Mouse (Mus musculus): ENCODE measurements around the gene Magi3. TPM values are rescaled to one million over a fixed set of nuclear protein-coding genes. Genes with fewer than 3 reads are reported as not detected.
A peak's percentile ranks its signal among the peaks of the same experiment; 100 is the strongest.

Gene Magi3
- polyA plus RNA-seq, 1 experiment from 2014 or later = 4.7 TPM

DNA sequence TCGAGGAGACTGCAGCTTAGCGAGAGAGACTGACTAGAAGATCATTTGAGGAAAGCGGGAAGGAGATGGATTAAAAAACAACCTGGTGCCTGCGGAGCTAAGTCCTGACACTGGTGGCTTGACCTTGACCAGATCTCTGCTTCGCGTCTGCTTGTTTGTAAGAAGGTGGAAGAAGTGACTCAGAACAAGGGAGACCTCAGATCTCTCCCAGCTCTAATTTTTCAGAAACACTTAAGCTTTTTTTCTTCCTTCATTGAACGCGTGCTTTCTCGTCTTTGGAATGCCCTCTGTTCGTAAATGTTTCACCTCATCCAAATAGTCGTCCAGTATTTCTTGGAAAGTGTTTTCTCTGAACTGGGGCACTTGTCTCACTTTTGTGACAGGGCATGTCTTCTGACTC lies 982 bp upstream of the Magi3 start:
- peaks cover 4% of the 10 kb centered on the region for H3K4me1 ChIP-seq (ENCODE audit: control insufficient read depth, insufficient read depth, low read depth, low read length)
- H3K4me2 ChIP-seq (ENCODE audit: low read length) = peak overlapping the region; percentile 66
- no peak for ATAC-seq
- no peaks in the 10 kb centered on the region for H3K36me3 ChIP-seq (ENCODE audit: control insufficient read depth, insufficient read depth, low read length)
- H3K4me3 ChIP-seq (ENCODE audit: low read length) = peak overlapping the region; percentile 90
- no peaks in the 10 kb centered on the region for H3K27me3 ChIP-seq (replicated peaks; ENCODE audit: control insufficient read depth, insufficient read depth, low read length)
- H3K9ac ChIP-seq (ENCODE audit: low read depth, low read length) = peak overlapping the region; percentile 58; the same call in 1 of the 2 replicates
- no peaks in the 10 kb centered on the region for H3K9me3 ChIP-seq (ENCODE audit: control insufficient read depth, low read length)
- 12% methylated on average over 11 of the region's 11 CpGs for WGBS
- peak overlapping the region; percentile 46 for H3K27ac ChIP-seq (ENCODE audit: low read depth, low read length)

GRCm38 (mm10) chr3:104219531-104220294 lies 461 bp downstream of the Magi3 start:
- H3K9me3 ChIP-seq (ENCODE audit: control insufficient read depth, low read length) = no peaks in the 10 kb centered on the region
- peaks cover 4% of the 10 kb centered on the region for H3K4me1 ChIP-seq (ENCODE audit: control insufficient read depth, insufficient read depth, low read depth, low read length)
- no peak; the same call in 1 of the 2 replicates for ATAC-seq
- peak overlapping the region; percentile 95 for H3K9ac ChIP-seq (ENCODE audit: low read depth, low read length)
- under 1% methylated on average over 79 of the region's 107 CpGs for WGBS
- H3K4me3 ChIP-seq (ENCODE audit: low read length) = peak overlapping the region; percentile 90
- H3K4me2 ChIP-seq (ENCODE audit: low read length) = peak overlapping the region; percentile 55
- H3K27me3 ChIP-seq (replicated peaks; ENCODE audit: control insufficient read depth, insufficient read depth, low read length) = no peaks in the 10 kb centered on the region
- H3K36me3 ChIP-seq (ENCODE audit: control insufficient read depth, insufficient read depth, low read length) = no peaks in the 10 kb centered on the region
- peak overlapping the region; percentile 97 for H3K27ac ChIP-seq (ENCODE audit: low read depth, low read length)

DNA sequence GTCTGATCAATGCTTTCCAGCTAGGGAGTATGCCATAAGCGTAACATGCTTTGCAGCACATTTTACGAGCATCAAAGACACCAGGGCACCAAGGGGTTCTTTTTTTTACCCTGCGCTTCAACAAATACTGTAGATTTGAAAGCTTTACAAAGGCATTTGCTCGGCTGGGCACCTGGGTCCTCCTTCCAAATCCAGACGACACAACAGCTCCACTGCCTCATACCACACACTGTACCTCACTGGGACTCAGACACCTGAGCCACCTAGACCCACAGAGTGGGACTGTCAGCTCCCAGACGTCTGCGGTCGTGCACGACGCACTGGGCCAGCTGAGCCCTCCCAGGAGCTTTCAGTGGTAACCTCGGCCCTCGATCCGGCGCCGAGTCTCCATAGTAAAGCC lies 1.2 kb downstream of the Magi3 start:
- H3K4me2 ChIP-seq (ENCODE audit: low read length) = peak overlapping the region; percentile 55
- H3K27ac ChIP-seq (ENCODE audit: low read depth, low read length) = no peak overlapping the region
- H3K4me1 ChIP-seq (ENCODE audit: control insufficient read depth, insufficient read depth, low read depth, low read length) = peaks cover 4% of the 10 kb centered on the region
- no peak for ATAC-seq
- H3K9ac ChIP-seq (ENCODE audit: low read depth, low read length) = peak overlapping the region; percentile 95
- H3K9me3 ChIP-seq (ENCODE audit: control insufficient read depth, low read length) = no peaks in the 10 kb centered on the region
- peak overlapping the region; percentile 90 for H3K4me3 ChIP-seq (ENCODE audit: low read length)
- no peaks in the 10 kb centered on the region for H3K36me3 ChIP-seq (ENCODE audit: control insufficient read depth, insufficient read depth, low read length)
- no peaks in the 10 kb centered on the region for H3K27me3 ChIP-seq (replicated peaks; ENCODE audit: control insufficient read depth, insufficient read depth, low read length)
- under 1% methylated on average over 15 of the region's 15 CpGs for WGBS

- Histone ChIP-seq H3K4me1 (ENCODE audit: control insufficient read depth, insufficient read depth, low read depth, low read length) (no peaks in the 10 kb centered on the region), H3K9ac (ENCODE audit: low read depth, low read length) (no peak overlapping the region), H3K9me3 (ENCODE audit: control insufficient read depth, low read length) (no peaks in the 10 kb centered on the region), H3K4me2 (ENCODE audit: low read length) (no peak overlapping the region), H3K27ac (ENCODE audit: low read depth, low read length) (no peak overlapping the region), H3K4me3 (ENCODE audit: low read length) (no peak overlapping the region), H3K27me3 (replicated peaks; ENCODE audit: control insufficient read depth, insufficient read depth, low read length) (no peaks in the 10 kb centered on the region), H3K36me3 (ENCODE audit: control insufficient read depth, insufficient read depth, low read length) (no peaks in the 10 kb centered on the region)
- WGBS = 96% methylated on average over 2 of the region's 2 CpGs
- no peak for ATAC-seq
These were observed 30.4 kb downstream of the Magi3 start for GRCm38 (mm10) chr3:104189823-104190222.

GRCm38 (mm10) chr3:104189234-104189633 lies 30.9 kb downstream of the Magi3 start:
- 97% methylated on average over 1 of the region's 1 CpGs for WGBS

DNA sequence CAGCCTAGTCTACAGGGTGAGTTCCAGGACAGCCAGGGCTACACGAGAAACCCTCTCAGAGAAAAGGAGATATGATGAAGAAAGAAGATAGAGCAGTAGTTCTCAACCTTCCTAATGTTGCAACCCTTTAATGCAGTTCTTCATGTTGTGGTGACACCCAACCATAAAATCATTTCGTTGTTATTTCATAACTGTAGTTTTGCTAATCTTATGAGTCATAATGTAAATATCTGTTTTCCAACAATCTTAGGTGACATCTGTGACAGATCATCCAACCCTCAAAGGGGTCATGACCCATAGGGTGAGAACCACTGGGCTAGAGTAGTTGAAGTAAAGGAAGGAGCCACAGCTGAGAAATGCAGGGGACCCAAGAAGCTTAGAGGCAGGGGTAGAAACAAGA lies 35.9 kb downstream of the Magi3 start:
- no peaks in the 10 kb centered on the region for H3K36me3 ChIP-seq (ENCODE audit: control insufficient read depth, insufficient read depth, low read length)
- H3K4me3 ChIP-seq (ENCODE audit: low read length) = no peak overlapping the region
- no peaks in the 10 kb centered on the region for H3K27me3 ChIP-seq (replicated peaks; ENCODE audit: control insufficient read depth, insufficient read depth, low read length)
- WGBS = 96% methylated on average over 2 of the region's 2 CpGs
- H3K9me3 ChIP-seq (ENCODE audit: control insufficient read depth, low read length) = no peaks in the 10 kb centered on the region
- no peak overlapping the region for H3K27ac ChIP-seq (ENCODE audit: low read depth, low read length)
- no peak overlapping the region for H3K9ac ChIP-seq (ENCODE audit: low read depth, low read length)
- no peaks in the 10 kb centered on the region for H3K4me1 ChIP-seq (ENCODE audit: control insufficient read depth, insufficient read depth, low read depth, low read length)
- ATAC-seq = no peak
- H3K4me2 ChIP-seq (ENCODE audit: low read length) = no peak overlapping the region

More at GRCm38 (mm10) chr3:104189234-104189633, 30.9 kb downstream of the Magi3 start:
- Histone ChIP-seq H3K4me3 (ENCODE audit: low read length) (no peak overlapping the region), H3K4me1 (ENCODE audit: control insufficient read depth, insufficient read depth, low read depth, low read length) (no peaks in the 10 kb centered on the region), H3K9ac (ENCODE audit: low read depth, low read length) (no peak overlapping the region), H3K27ac (ENCODE audit: low read depth, low read length) (no peak overlapping the region), H3K4me2 (ENCODE audit: low read length) (no peak overlapping the region), H3K27me3 (replicated peaks; ENCODE audit: control insufficient read depth, insufficient read depth, low read length) (no peaks in the 10 kb centered on the region), H3K9me3 (ENCODE audit: control insufficient read depth, low read length) (no peaks in the 10 kb centered on the region), H3K36me3 (ENCODE audit: control insufficient read depth, insufficient read depth, low read length) (no peaks in the 10 kb centered on the region)
- ATAC-seq = no peak

- Histone ChIP-seq H3K4me2 (ENCODE audit: low read length) (no peak overlapping the region), H3K4me3 (ENCODE audit: low read length) (no peak overlapping the region), H3K9ac (ENCODE audit: low read depth, low read length) (no peak overlapping the region), H3K27ac (ENCODE audit: low read depth, low read length) (no peak overlapping the region), H3K9me3 (ENCODE audit: control insufficient read depth, low read length) (no peaks in the 10 kb centered on the region), H3K36me3 (ENCODE audit: control insufficient read depth, insufficient read depth, low read length) (no peaks in the 10 kb centered on the region; the same call in 1 of the 2 replicates), H3K4me1 (ENCODE audit: control insufficient read depth, insufficient read depth, low read depth, low read length) (no peaks in the 10 kb centered on the region), H3K27me3 (replicated peaks; ENCODE audit: control insufficient read depth, insufficient read depth, low read length) (no peaks in the 10 kb centered on the region)
- WGBS = 88% methylated on average over 2 of the region's 2 CpGs
- no peak for ATAC-seq
These were observed 36.5 kb downstream of the Magi3 start for GRCm38 (mm10) chr3:104183656-104184055.

DNA sequence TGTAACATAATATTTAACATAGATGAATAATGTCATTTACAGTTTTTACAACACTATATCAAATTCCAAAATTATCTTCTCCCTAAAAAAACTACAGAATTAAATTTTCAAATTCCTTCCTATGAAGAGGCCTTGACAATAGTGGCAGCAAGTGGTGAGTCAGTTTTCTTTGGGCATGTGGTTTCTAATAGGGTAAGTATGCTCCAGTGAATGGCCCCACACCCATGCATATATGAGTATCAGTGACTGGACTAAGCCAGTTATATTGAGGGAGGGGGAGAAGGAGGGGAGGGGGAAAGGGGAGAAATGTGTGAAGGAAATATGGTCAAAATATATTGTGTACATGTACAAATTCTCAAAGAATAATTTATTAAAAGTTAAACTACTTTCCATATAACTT lies 37.5 kb downstream of the Magi3 start:
- Histone ChIP-seq H3K9me3 (ENCODE audit: control insufficient read depth, low read length) (no peaks in the 10 kb centered on the region), H3K4me3 (ENCODE audit: low read length) (no peak overlapping the region), H3K36me3 (ENCODE audit: control insufficient read depth, insufficient read depth, low read length) (no peaks in the 10 kb centered on the region; the same call in 1 of the 2 replicates), H3K4me1 (ENCODE audit: control insufficient read depth, insufficient read depth, low read depth, low read length) (no peaks in the 10 kb centered on the region), H3K27me3 (replicated peaks; ENCODE audit: control insufficient read depth, insufficient read depth, low read length) (no peaks in the 10 kb centered on the region), H3K4me2 (ENCODE audit: low read length) (no peak overlapping the region), H3K27ac (ENCODE audit: low read depth, low read length) (no peak overlapping the region), H3K9ac (ENCODE audit: low read depth, low read length) (no peak overlapping the region)
- no peak for ATAC-seq

DNA sequence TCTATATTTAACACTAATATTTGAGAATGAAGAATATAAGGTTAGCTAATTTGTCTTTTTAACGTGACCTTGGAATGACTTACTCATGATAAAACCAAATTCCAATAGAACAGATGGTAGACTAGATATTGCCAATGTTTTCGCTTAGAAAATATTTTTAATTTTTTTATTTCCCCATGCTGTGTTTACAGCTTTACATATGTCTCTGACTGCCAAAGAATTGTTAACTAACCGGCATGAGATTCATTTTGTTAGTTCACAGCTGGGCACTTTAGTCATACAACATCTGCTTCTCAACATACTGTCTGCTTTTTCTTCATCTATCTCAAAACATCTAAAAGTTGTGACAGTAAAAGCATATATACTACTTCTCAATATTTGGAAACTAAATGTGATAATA lies 58.8 kb downstream of the Magi3 start:
- no peak for ATAC-seq
- H3K27me3 ChIP-seq (replicated peaks; ENCODE audit: control insufficient read depth, insufficient read depth, low read length) = no peaks in the 10 kb centered on the region
- H3K4me1 ChIP-seq (ENCODE audit: control insufficient read depth, insufficient read depth, low read depth, low read length) = no peaks in the 10 kb centered on the region
- no peak overlapping the region for H3K9ac ChIP-seq (ENCODE audit: low read depth, low read length)
- H3K9me3 ChIP-seq (ENCODE audit: control insufficient read depth, low read length) = no peaks in the 10 kb centered on the region
- no peak overlapping the region for H3K4me3 ChIP-seq (ENCODE audit: low read length)
- WGBS = 77% methylated on average over 3 of the region's 3 CpGs
- no peak overlapping the region for H3K27ac ChIP-seq (ENCODE audit: low read depth, low read length)
- no peak overlapping the region for H3K4me2 ChIP-seq (ENCODE audit: low read length)
- H3K36me3 ChIP-seq (ENCODE audit: control insufficient read depth, insufficient read depth, low read length) = no peaks in the 10 kb centered on the region

Data from hindbrain, embryonic 16.5 days (tissue).